Mouse (Mus musculus) lung, postnatal 10 days (tissue): Measurements from ENCODE around the gene Tmem167b.
A peak's percentile ranks its signal among the peaks of the same experiment; 100 is the strongest.

Source experiments
- DNase-seq: peaks from one replicate; pipeline ENCODE4 v3.0.0; 2021

Tmem167b gene

GRCm38 (mm10) chr3:108536517-108537260 lies 25.6 kb downstream of the Tmem167b start, which contains the start of gene 5330417C22Rik:
Gene 5330417C22Rik (minus strand): TSS chr3:108536536.
- DNase-seq = peak; percentile 56

DNA sequence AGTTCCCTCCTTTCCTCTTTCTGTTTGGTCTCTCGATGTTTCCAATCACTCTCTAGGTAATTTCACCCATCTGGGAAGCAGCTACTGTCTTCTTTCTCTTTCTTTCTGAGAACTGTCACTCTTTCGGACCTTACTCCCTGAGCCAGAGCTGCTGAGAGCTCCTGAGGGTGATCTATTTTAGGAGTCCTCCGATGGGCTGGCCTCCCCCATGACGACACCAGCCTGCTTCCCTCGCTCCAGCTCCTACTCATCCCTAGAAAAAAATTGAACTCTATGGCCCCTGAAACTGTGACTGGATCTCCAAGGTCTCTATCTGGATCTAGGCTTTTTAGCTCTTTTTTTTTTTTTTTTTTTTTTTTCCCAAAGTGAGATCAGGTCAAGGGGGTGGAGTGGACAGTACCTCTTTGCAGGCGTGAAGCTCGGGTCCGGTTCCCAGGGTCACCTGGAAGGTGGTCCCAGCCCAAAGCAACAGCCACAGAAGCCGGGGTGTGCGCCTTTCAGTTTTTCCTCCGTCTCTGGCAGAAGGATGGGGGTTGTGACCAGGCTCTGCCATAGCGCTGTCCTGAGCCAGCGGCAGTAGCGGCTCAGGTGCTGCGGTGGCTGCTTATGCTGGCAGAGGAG lies 26.3 kb downstream of the Tmem167b start:
- DNase-seq = no peak

DNA sequence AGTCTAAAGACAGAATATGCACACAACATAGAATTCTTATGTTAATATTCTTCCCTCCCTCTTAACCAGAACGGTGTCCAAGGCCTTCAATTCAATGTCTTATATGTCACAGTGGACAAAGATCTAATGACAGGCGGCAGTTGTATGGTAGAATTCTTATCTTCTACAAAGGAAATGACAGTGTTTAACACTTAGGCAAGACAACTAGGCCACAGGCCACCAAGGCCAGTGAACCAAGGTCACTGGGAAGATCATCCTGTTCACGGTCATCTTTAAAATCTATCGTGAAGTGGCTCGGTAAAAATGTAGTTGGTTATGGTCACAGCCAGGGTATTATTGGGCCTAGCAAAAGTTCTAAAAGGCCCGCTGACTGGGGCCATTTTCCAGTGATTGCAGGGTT lies 28.3 kb downstream of the Tmem167b start, which contains the start of gene 1700013F07Rik:
Gene 1700013F07Rik, plus strand, starts transcription at position 200 of the 400 bp plus-strand sequence.
- no peak for DNase-seq

- peak; percentile 67 for DNase-seq
Measured at GRCm38 (mm10) chr3:108533114-108533885, 29.0 kb downstream of the Tmem167b start.

- no peak for DNase-seq
Measured at GRCm38 (mm10) chr3:108528489-108528888, 33.8 kb downstream of the Tmem167b start.

DNA sequence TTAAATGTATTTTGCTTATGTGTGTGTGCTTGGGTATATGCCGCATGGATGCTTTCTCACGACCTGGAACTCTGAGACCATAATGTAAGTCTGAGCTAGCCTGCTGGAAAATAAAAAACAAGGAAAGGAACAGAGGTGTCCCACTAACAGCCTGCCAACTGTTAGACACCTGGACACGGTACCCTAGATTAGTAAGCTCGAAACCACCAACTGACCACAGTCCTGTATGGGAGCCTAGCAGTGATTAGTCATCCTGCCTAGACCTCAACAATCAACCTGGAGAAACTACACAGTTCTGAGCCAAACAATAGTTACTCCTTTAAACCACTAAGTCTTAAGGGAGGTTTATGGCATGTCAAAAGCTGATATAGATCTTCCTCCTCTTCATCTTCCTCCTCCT lies 38.9 kb downstream of the Tmem167b start:
- DNase-seq = no peak

DNA sequence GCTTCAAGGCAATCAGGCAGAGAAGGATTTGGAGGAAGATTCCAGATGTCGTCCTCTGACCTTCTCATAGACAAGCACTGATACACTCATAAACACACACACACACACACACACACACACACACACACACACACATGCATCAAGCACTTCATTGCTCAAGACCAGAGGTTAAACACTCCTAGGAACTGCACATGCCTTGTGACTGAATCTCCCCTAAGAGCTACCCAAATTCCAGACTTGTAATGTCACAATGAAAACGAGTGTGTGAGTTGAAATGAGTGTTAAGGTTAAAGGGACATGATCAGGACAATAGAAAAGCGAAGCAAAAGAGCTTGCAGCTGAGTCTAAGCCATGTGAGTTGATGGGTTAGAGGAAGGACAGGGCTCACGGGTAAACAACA lies 44.0 kb downstream of the Tmem167b start:
- no peak for DNase-seq

DNA sequence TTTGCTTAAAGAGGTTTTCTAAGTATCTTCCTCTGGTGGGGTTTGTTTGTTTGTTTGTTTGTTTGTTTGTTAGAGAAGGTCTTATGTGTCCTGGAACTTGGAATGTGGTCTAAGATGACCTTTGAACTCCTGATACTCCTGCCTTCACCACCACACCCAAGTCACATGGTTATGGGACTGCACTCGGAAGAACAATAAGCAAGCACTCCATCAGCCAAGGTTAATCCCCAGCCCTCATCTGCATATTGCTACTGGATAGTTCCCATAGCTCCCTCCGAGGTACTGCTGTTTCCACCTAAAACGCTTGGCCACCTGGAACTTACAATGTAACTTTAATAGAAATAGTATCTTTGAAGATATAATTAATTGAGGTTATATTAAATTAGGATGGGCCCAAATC lies 48.8 kb downstream of the Tmem167b start:
- DNase-seq = no peak

DNA sequence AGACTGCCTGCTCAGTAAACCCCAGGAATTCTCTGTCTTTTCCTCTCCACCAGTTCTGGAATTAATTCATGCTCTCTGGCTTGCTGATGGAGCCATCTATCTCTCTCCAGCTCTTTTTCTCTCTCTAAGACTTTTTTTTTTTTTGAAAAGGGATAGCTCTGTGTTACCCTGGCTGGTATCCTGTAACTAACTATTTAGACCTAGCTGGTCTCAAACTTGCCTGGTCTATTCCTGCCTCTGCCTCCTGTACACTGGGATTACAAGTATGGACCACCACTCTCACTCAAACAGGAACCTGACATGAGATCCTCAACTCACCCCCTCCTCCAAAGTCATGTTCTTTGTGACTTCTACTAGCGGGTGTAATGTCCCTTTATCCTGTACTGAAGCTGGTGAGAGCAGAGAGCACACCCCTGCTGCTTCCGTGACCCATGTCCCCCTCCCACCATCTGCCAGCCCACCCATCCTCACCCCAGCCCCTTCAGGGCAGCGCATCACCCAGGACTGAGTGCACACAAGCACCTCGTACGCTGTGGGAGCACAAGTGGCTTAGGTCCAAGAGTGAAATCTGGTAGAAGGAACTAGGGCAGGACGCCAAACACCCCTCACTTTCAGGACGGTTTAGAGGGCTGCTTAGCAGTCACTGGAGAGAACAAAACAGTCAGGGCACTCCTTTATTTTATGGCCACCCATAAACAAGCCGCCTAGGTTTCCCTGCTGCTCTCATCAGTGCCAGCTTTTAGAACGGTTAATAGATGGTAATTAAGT lies 51.4 kb downstream of the Tmem167b start:
- DNase-seq = peak; percentile 11

DNA sequence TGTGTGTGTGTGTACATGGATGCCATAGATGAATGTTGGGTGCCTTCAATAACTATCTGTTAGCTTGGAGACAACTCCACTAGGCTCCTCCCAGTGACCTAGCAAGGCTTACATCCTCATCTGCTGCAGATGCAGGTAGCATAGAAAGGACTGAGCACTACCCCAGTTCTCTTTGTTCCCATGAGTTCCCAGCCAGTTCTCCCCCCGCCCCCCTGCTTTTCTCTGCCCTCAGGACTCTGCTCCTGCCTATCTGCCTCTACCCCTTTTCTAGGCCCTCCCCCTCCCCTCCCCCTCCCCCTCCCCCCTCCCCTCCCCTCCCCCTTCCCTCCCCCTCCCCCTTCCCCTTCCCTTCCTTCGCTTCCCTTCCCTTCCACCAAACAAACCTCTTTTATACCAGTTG lies 52.1 kb downstream of the Tmem167b start:
- DNase-seq = no peak

- no peak for DNase-seq
Measured at GRCm38 (mm10) chr3:108508745-108509474, 53.4 kb downstream of the Tmem167b start.
